ENCODE assay signal across 28 mouse cellular contexts in genomic region chr14:50802441-50802840, GRCm38 (mm10). TPM values are rescaled to one million over a fixed set of nuclear protein-coding genes. Genes with fewer than 3 reads are reported as not detected.
"Had no signal": no experiment of that assay in that cellular context is flagged by ENCODE, and none has a peak within 500 bp of the region (broad histone marks: within the 10 kb centered on the region; RNA-seq: fewer than 3 reads in every experiment).

No protein-coding gene starts in this region.

- H3K27ac ChIP-seq: kidney, embryonic 15.5 days; layer of hippocampus, adult 2 months; liver, embryonic 13.5 days; midbrain, embryonic 10.5 days; midbrain, embryonic 13.5 days; neural tube, embryonic 13.5 days; stomach, postnatal 0 days had no signal

- H3K9me3 ChIP-seq: kidney, embryonic 15.5 days; liver, embryonic 13.5 days; midbrain, embryonic 10.5 days; midbrain, embryonic 13.5 days; neural tube, embryonic 13.5 days had no signal

- DNase-seq: layer of hippocampus, adult 9-11 months; liver, embryonic 13.5 days; lung, adult 2 months; lung, postnatal 14 days; right cerebral cortex, postnatal 14 days; right cerebral cortex, postnatal 4 days; thymus, adult 2 months had no signal

- H3K4me3 ChIP-seq: kidney, embryonic 15.5 days; layer of hippocampus, adult 2 months; liver, embryonic 13.5 days; midbrain, embryonic 10.5 days; midbrain, embryonic 13.5 days; myocyte; neural tube, embryonic 13.5 days had no signal

- H3K36me3 ChIP-seq: kidney, embryonic 15.5 days; liver, embryonic 13.5 days; midbrain, embryonic 10.5 days; midbrain, embryonic 13.5 days; neural tube, embryonic 13.5 days had no signal

- H3K27me3 ChIP-seq: kidney, embryonic 15.5 days; liver, embryonic 13.5 days; midbrain, embryonic 13.5 days; neural tube, embryonic 13.5 days had no signal

- H3K4me2 ChIP-seq: kidney, embryonic 15.5 days; liver, embryonic 13.5 days; midbrain, embryonic 13.5 days; neural tube, embryonic 13.5 days had no signal

- H3K9ac ChIP-seq: kidney, embryonic 15.5 days; liver, embryonic 13.5 days; midbrain, embryonic 13.5 days; neural tube, embryonic 13.5 days had no signal

- ATAC-seq: midbrain, embryonic 13.5 days; midbrain, embryonic 16.5 days had no signal

RNA-seq across cellular contexts. Expression of gene Ccnb1ip1, which starts 5.1 kb away (rescaled TPM):
- total RNA-seq: layer of hippocampus, adult 2 months; left cerebral cortex, adult 18-20 months; left cerebral cortex, postnatal 36 days; megakaryocyte progenitor cell, adult 5-6 weeks; monocyte, adult 5-6 weeks; neutrophil, adult 5-6 weeks had no signal
- polyA plus RNA-seq: kidney, embryonic 15.5 days; large intestine, adult 2 months; limb, embryonic 11.5 days; limb, embryonic 14.5 days; liver, adult 2 months; liver, embryonic 13.5 days; liver, embryonic 16.5 days; lung, adult 2 months; lung, embryonic 16.5 days; midbrain, embryonic 10.5 days; midbrain, embryonic 16.5 days; neural tube, embryonic 13.5 days; stomach, embryonic 14.5 days; stomach, postnatal 0 days; thymus, adult 2 months had no signal

RNA-seq across cellular contexts. Expression of gene Olfr749, which starts 57.5 kb away (rescaled TPM):
- total RNA-seq: layer of hippocampus, adult 2 months; layer of hippocampus, postnatal 25 days; left cerebral cortex, adult 18-20 months; left cerebral cortex, postnatal 36 days; liver, adult 2 months; megakaryocyte progenitor cell, adult 5-6 weeks; monocyte, adult 5-6 weeks; neutrophil, adult 5-6 weeks had no signal
- polyA plus RNA-seq: kidney, embryonic 15.5 days; large intestine, adult 2 months; limb, embryonic 11.5 days; limb, embryonic 14.5 days; liver, adult 2 months; liver, embryonic 13.5 days; liver, embryonic 16.5 days; lung, adult 2 months; lung, embryonic 16.5 days; midbrain, embryonic 10.5 days; midbrain, embryonic 13.5 days; midbrain, embryonic 16.5 days; myocyte; neural tube, embryonic 13.5 days; stomach, embryonic 14.5 days; stomach, postnatal 0 days; thymus, adult 2 months had no signal
